Mouse (Mus musculus) left cerebral cortex, postnatal 14 days (tissue): ENCODE results near the gene Rps6. TPM values are rescaled to one million over a fixed set of nuclear protein-coding genes. Genes with fewer than 3 reads are reported as not detected.

Experiments
- DNase-seq, 2 experiments: peaks; one replicate each; pipeline ENCODE4 v3.0.0; 2021 to 2022; ENCODE audit warnings: low spot score in 2 of 2, mixed read lengths in 1 of 2
- intact Hi-C: fragments of 180-260 bp; cut with DNase I; formaldehyde crosslinking; loops from one replicate; pipeline ENCODE4 v1.15.1; 2025
- long read RNA-seq, 2 experiments: library from polyadenylated mRNA; stranded (forward); transcript quantifications; one replicate each; pipeline ENCODE4 v2.0.0; 2021
- total RNA-seq, 2 experiments: library from RNA; stranded (reverse); gene quantifications; 2 replicates each; pipeline ENCODE4 v1.2.3; 2021

The Rps6 gene
- total RNA-seq: 100 to 1,000 TPM; 362 to 379 TPM
- long read RNA-seq, experiment 1, transcript Rps6-204 (4 exons, 1,128 nt): minor isoform, 52 of 181 reads
- long read RNA-seq, experiment 1, transcript Rps6-201 (5 exons, 878 nt): major isoform, 120 of 181 reads
- long read RNA-seq, experiment 1, partial matches to known transcripts: 2 of 181 reads
- long read RNA-seq, experiment 1, other reads (novel, unspliced or antisense): 7 of 181 reads
- long read RNA-seq, experiment 2, transcript Rps6-204 (4 exons, 1,128 nt): minor isoform, 53 of 132 reads
- long read RNA-seq, experiment 2, transcript Rps6-201 (5 exons, 878 nt): major isoform, 74 of 132 reads
- long read RNA-seq, experiment 2, partial matches to known transcripts: 1 of 132 reads
- long read RNA-seq, experiment 2, other reads (novel, unspliced or antisense): 3 of 132 reads

- peak; percentile 97 to 98 for DNase-seq
- intact Hi-C loops: no loop called here
Observed at GRCm38 (mm10) chr4:86857113-86858069, at the start of gene Rps6. Gene Rps6, minus strand, starts transcription at chr4:86857412.

- DNase-seq: no peak
- intact Hi-C loops: no loop called here
Observed at GRCm38 (mm10) chr4:86905869-86906268, 48.7 kb upstream of the Rps6 start.

GRCm38 (mm10) chr4:86904969-86905368 is 47.8 kb upstream of the Rps6 start:
- intact Hi-C loops: no loop called here

GRCm38 (mm10) chr4:86902351-86902750 is 45.1 kb upstream of the Rps6 start:
- intact Hi-C loops: no loop called here
- DNase-seq: no peak

More at GRCm38 (mm10) chr4:86904969-86905368, 47.8 kb upstream of the Rps6 start:
- DNase-seq: no peak

- DNase-seq: no peak
- intact Hi-C loops: no loop called here
Observed at GRCm38 (mm10) chr4:86898791-86899474, 41.7 kb upstream of the Rps6 start.

- DNase-seq: no peak
- intact Hi-C loops: no loop called here
Observed at GRCm38 (mm10) chr4:86897411-86897810, 40.2 kb upstream of the Rps6 start.

GRCm38 (mm10) chr4:86887879-86888278 is 30.7 kb upstream of the Rps6 start:
- intact Hi-C loops: no loop called here
- DNase-seq: no peak

- no peak for DNase-seq
- intact Hi-C loops: no loop called here
Observed at GRCm38 (mm10) chr4:86886160-86886878, 29.1 kb upstream of the Rps6 start.

- intact Hi-C loops: no loop called here
- no peak for DNase-seq
Observed at GRCm38 (mm10) chr4:86885790-86886159, 28.6 kb upstream of the Rps6 start.

- no peak for DNase-seq
- intact Hi-C loops: loop anchor here (5.0 kb wide), 1 partner anchor 42 kb away; no protein-coding TSS in a partner anchor
Observed at GRCm38 (mm10) chr4:86884945-86885344, 27.7 kb upstream of the Rps6 start.

- DNase-seq: no peak
- intact Hi-C loops: loop anchor here (5.0 kb wide), 1 partner anchor 45 kb away; no protein-coding TSS in a partner anchor
Observed at GRCm38 (mm10) chr4:86882413-86882812, 25.2 kb upstream of the Rps6 start.

- intact Hi-C loops: loop anchor here (5.0 kb wide), 1 partner anchor 46 kb away; no protein-coding TSS in a partner anchor
Observed at GRCm38 (mm10) chr4:86881178-86881577, 24.0 kb upstream of the Rps6 start.

GRCm38 (mm10) chr4:86879477-86879876 is 22.3 kb upstream of the Rps6 start:
- no peak for DNase-seq
- intact Hi-C loops: no loop called here

More at GRCm38 (mm10) chr4:86881178-86881577, 24.0 kb upstream of the Rps6 start:
- DNase-seq: no peak

- peak; percentile 56 to 77 for DNase-seq
- intact Hi-C loops: no loop called here
Observed at GRCm38 (mm10) chr4:86874146-86874847, 17.1 kb upstream of the Rps6 start, which contains the start of gene Acer2. Gene Acer2, plus strand, starts transcription at chr4:86874396.

GRCm38 (mm10) chr4:86873072-86873471 is 15.9 kb upstream of the Rps6 start:
- DNase-seq: no peak
- intact Hi-C loops: no loop called here

- intact Hi-C loops: no loop called here
- no peak for DNase-seq
Observed at GRCm38 (mm10) chr4:86871988-86872387, 14.8 kb upstream of the Rps6 start.

GRCm38 (mm10) chr4:86864087-86864486 is 6.9 kb upstream of the Rps6 start:
- DNase-seq: no peak

GRCm38 (mm10) chr4:86858070-86858440 is 843 bp upstream of the Rps6 start:
- intact Hi-C loops: no loop called here
- DNase-seq: peak; percentile 16 to 45

More at GRCm38 (mm10) chr4:86864087-86864486, 6.9 kb upstream of the Rps6 start:
- intact Hi-C loops: no loop called here
